Mouse (Mus musculus) CH12F3 (cell line): ENCODE results near the gene Gm20431.
"Not testable (repeated sequence)": the region's sequence is repeated elsewhere in the genome, so short reads cannot be mapped to it uniquely, and the experiment has no call there.

Experiments
- in situ Hi-C: fragments of 300-500 bp; cut with MboI; formaldehyde crosslinking; loops from 2 replicates; pipeline ENCODE4 v1.14.3; 2020; ENCODE audit warnings: low sequenced_read_pairs

The Gm20431 gene

GRCm38 (mm10) chr2:167632731-167633536, 28.4 kb downstream of the Gm20431 start:
- in situ Hi-C loops = no loop called here

DNA sequence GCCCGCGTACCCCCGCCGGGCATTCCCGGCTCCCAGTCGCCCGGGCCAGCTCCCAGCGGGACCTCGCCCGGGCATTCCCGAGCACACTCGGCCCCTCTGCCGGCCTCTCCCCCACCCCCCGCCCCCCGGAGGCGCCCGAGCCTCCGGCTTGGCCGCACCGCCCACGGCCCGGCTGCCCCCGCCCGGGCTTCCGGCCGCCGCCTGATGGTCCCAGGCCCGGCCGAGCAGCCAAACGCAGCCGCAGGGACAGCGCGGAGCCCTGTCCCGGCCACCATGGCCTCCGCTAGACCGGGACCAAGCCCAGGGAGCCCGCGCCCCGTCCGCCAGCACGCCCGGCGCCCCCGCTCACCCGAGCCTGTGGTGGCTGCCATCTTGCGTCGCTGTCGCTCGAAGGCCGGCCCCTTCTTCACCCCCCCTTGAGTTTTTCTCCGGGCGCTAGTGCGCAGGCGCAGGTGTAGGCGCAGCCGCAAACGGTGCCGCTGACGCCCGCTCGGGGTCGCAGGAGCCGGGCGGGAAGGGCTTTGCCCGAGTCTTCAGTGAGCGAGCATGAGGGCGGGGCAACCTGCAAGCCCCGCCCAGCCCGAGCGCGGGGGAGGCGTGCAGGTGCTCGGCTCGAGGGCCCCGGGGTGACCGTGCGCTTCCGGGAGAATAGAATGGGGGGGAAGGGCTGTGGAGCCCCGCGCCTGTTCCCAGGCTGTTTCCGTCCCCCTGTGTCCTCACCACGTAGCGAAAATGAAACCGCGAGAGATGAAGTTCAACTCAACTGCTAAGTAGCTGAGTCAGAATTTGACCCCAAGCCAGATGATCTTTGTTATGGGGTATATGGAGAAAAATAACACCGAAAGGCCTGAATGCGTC, 29.5 kb downstream of the Gm20431 start, which contains the start of gene Ube2v1:
Ube2v1 (minus strand) TSS at position 505 of the 858 bp plus-strand sequence.
- in situ Hi-C loops = no loop called here

DNA sequence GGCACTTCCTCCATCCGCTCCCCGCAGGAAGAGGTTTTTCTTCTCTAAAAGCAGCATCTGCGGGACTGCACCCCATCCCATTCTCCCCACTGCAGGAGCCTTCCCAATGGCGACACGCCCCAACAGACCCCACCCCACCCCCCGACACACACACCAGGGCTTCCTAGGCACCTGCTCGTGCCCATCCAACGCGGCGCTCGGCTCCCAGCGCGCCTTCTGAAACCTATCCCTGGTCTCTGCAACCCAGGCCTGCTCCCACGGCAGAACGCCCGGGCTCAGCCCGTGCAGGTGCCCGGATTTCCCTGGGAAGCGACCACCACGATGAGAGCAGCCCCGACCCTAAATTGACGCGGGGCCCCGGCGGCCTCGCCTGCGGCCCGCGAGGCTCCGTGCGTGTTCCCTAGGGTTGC, 30.1 kb downstream of the Gm20431 start:
- in situ Hi-C loops = no loop called here

GRCm38 (mm10) chr2:167630421-167630820, 30.9 kb downstream of the Gm20431 start:
- in situ Hi-C loops = no loop called here

DNA sequence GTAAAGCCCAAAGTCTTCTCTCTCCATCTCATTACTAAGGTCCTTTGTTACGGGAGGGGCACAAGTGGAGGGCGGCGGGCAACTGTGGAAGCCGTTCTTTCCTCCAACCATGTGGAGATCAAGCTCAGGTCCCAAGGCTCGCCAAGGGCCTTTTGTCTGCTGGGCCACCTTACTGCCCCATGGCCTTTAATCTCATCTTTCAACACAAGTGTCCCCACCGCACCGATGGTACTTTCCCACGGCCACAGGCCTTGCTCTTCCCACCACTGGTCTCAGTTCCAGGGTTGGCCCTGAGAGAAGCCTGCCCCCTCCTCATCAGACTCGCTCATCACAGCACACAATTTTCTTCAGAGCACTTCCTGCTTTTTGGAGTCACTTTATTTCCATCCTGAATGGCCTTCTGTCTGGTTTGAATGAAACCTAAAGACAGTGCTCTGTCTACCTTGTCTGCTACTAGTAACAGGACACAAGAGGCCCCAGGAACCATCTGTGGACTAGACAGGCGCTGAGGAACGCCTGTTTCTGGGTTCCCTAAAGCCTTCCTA, 31.6 kb downstream of the Gm20431 start:
- in situ Hi-C loops = no loop called here

DNA sequence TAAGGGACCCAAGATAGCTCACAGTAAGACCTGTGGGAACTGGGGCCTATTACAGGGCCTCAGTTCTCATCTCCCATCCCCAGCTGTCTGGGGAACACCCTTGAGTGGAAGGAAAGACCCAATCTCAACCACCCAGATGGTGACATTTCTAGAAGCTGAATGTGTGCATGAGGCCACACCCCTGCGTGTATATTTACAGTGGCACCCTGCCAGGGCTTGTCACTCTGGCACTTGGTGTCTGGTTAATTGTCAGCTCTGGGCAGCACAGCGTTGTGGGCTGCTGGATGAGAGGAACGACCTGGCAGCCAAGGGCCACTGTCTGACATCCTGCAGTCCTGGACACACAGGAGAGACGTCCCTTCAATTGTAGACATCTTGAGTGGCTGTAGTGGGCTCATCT, 32.4 kb downstream of the Gm20431 start:
- in situ Hi-C loops = no loop called here

GRCm38 (mm10) chr2:167627019-167627418, 34.3 kb downstream of the Gm20431 start:
- in situ Hi-C loops = no loop called here

- in situ Hi-C loops = no loop called here
Observed at GRCm38 (mm10) chr2:167625670-167626069, 35.6 kb downstream of the Gm20431 start.

DNA sequence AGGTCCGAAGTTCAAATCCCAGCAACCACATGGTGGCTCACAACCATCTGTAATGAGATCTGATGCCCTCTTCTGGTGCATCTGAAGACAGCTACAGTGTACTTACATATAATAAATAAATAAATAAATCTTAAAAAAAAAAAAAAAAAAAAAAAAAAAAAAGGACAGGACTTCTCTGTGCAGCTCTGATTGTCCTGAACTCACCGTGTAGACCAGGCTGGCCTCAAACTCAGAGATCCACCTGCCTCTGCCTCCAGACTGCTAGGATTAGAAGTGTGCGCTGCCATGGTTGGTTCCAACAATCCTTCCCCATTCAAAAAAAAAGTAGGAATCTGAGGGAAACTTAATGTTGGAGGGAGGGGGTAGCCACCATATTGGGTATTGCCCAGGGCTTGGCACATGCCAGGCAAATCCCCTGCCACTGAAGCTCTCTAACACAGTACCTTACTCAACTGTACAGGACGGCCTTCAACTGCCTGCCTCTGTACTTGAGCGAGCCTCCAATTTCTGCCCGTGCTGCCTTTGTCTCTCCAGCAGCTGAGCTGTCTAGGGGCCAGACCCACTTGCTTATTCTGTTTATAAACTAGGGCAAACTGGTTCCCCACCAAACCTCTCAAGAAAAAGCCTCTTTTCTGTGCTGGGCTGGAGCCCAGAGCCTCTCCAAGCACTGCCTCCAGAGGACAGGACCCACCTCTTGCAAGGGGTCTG, 36.8 kb downstream of the Gm20431 start:
- in situ Hi-C loops = no loop called here

DNA sequence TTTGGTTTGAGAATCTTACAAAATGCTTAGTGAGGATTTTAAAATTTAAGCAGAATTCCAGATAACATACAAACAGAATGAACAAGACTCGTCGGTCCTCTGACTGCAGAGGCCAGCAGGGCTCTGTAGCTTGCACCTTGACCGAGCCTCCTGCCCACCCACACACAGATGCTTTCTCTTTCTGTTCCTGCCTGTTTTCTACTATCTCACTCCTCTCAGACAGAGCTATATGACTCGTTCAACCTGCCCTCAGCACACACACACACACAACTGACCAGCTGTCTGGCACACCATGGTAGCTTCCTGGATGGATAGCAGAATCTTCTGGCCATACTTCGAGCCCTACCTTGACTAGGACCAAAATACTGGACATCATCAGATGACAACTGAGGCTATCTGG, 38.3 kb downstream of the Gm20431 start:
- in situ Hi-C loops = no loop called here

DNA sequence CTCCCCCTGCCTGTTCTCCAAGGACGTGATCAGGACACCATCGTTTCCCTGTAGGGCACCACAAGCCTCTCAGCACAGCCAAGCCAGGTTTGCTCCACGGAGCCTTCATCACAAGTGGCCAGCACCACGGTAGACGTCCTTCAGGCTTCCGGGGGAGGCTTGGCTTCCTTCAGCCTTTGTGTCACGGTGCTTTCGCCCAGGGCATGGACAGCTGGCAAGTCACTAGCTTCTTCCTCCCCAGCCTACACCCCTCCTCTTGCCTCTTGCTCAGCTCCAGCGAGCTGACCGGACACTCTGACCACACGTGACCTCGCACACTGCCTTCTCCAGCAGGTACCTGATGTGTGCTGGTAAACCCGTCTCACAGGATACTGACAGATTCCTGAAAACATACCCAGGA, 38.9 kb downstream of the Gm20431 start:
- in situ Hi-C loops = no loop called here

DNA sequence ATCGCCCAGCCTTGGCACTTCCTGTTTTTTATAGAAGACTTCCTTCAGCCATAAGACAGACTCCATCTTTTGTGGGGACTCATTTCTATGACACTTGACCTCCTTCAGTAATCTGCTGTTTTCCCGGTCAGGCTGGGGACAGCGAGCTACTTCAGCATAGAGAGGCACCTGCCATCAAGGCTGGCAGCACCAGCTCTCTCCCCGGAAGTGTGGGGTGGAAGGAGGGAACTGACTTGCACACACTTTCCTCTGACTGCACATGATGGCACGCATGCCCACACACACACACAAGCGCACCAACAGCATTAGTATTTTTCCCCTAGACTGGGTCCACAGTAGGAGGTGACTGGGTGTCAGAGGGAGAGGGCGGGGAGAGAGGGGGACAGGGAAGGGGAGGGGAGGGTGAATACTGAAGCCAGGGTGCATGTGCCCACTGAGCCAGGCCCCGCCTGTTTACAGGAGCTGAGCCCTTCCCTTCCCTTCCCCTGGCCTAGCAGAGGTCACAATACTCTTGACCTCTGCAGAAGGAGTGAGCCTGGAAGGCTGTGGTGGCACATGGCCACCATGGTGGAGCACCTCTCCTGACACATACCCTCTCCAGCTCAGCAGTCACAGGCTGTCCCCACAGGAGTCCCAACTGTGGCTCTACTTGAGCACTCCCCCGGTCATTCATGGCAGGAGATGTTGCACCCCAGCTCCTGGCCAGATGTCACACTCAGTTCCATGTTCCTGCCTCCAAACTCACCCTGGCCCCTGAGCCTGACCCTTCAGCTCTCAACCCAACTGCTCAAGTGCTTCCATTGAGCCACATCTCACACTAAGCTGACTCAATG, 39.8 kb downstream of the Gm20431 start:
- in situ Hi-C loops = no loop called here

DNA sequence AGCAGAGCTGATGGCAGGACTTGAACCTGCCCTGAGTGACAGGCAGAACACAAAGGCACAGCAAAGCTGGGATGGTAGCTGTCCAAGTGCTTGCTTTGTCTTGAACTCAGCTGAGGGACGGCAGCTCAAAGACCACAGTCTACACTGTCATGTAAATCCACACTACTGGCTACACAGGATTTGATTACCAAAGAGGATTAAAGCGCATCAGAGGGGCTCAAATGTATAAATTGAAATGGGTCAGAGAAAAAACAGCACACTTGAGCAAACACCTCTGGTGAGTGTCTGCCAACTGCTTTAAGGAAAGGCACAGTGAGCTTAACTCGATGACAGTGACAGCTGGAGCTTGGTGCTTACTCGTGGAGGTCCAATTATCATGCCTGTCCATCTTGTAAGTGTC, 43.8 kb downstream of the Gm20431 start:
- in situ Hi-C loops = no loop called here

GRCm38 (mm10) chr2:167617034-167617433, 44.3 kb downstream of the Gm20431 start:
- in situ Hi-C loops = no loop called here

DNA sequence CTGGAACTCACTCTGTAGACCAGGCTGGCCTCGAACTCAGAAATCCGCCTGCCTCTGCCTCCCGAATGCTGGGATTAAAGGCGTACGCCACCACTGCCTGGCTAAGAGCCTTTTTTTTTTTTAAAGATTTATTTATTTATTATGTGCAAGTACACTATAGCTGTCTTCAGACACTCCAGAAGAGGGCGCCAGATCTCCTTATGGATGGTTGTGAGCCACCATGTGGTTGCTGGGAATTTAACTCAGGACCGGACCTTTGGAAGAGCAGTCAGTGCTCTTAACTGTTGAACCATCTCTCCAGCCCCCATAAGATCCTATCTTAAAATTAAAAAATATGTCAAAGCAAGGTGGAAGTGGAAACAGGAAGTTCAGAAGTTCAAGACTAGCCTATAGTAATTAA, 48.0 kb downstream of the Gm20431 start:
- in situ Hi-C loops = not testable (repeated sequence)

GRCm38 (mm10) chr2:167612122-167612521, 49.2 kb downstream of the Gm20431 start:
- in situ Hi-C loops = no loop called here

GRCm38 (mm10) chr2:167611287-167611686, 50.0 kb downstream of the Gm20431 start:
- in situ Hi-C loops = no loop called here

GRCm38 (mm10) chr2:167606745-167607123, 54.6 kb downstream of the Gm20431 start:
- in situ Hi-C loops = no loop called here

DNA sequence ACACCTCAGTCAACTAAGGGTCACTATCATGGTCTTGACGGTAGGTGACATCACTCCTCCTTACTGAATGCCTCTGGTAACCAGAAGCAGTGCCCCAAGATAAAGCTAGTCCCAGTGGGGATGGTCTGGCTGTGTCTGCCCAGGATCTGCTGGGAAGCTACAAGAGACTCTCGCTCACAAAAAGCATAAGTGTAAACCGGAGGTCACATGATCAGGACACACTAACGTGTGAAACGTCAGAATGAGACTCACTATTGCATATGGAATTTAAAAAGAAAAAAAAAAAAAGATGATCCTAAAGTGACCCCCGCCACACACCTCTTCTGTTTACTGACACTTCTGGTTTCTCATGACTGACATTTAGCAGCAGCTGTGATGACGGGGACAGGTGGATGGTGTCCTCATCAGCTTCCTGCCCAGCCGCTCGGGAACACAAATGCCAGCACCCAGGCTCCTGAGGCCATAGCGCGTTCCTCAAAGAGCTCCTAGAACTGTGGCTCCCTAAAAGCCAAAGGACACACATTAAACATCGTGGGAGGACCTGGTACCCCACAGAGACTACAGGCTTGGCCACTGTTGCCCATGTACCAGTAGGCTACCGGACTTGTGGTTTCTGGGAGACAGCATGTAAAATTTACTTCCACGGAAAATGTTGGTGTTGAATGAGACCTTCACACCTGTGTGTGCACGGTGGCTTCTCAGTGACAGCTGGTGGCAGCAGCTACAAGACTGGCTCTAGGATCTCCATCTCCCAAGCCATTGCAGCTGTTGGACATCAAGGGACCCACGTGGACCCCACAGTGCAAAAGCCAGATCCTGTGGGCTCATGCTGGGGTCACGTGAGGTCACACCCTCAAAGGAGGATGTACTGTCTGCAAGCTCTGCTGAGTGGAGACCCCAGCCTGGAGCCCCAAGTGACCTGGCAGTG, 55.2 kb downstream of the Gm20431 start:
- in situ Hi-C loops = no loop called here
